Mouse (Mus musculus) hindbrain, postnatal 0 days (tissue): ENCODE measurements around the gene Ak1. TPM values are rescaled to one million over a fixed set of nuclear protein-coding genes. Genes with fewer than 3 reads are reported as not detected.

Experiments used
- ATAC-seq: fragments of 200-750 bp; cut with Nextera tagmentation; 2 replicates; pipeline ENCODE4 v1.8.0; 2017; ENCODE audit warnings: mild to moderate bottlenecking, moderate TSS enrichment, moderate library complexity
- DNase-seq: peaks from one replicate; pipeline ENCODE4 v3.0.0-alpha.2; 2015; ENCODE audit warnings: low spot score
- H3K27ac ChIP-seq: fragments of 300-500 bp; sonication (generic); 2 replicates; pipeline ENCODE4 v1.5.1; 2014; ENCODE audit warnings: mild to moderate bottlenecking
- H3K27me3 ChIP-seq: fragments of 300-500 bp; sonication (generic); 2 replicates; pipeline ENCODE4 v1.6.1; 2014; ENCODE audit warnings: low read length, mixed read lengths; ENCODE audit not compliant: insufficient read depth
- H3K36me3 ChIP-seq: fragments of 300-500 bp; sonication (generic); 2 replicates; pipeline ENCODE4 v1.6.1; 2014; ENCODE audit warnings: low read length, mixed read lengths; ENCODE audit not compliant: insufficient read depth
- H3K4me1 ChIP-seq: fragments of 300-500 bp; sonication (generic); 2 replicates; pipeline ENCODE4 v1.6.1; 2014; ENCODE audit warnings: antibody characterized with exemption, low read length, mixed read lengths; ENCODE audit not compliant: insufficient read depth
- H3K4me2 ChIP-seq: fragments of 300-500 bp; sonication (generic); 2 replicates; pipeline ENCODE4 v1.6.1; 2014; ENCODE audit warnings: low read depth, mild to moderate bottlenecking, low read length, moderate library complexity, mixed read lengths
- H3K4me3 ChIP-seq: fragments of 300-500 bp; sonication (generic); 2 replicates; pipeline ENCODE4 v1.5.1; 2014; ENCODE audit warnings: low read length
- H3K9ac ChIP-seq: fragments of 300-500 bp; sonication (generic); replicated peaks from 2 replicates; pipeline ENCODE4 v1.6.1; 2014; ENCODE audit warnings: mild to moderate bottlenecking, low read length, moderate library complexity, mixed read lengths
- H3K9me3 ChIP-seq: fragments of 300-500 bp; sonication (generic); 2 replicates; pipeline ENCODE4 v1.6.1; 2016; ENCODE audit warnings: low read length, mixed read lengths
- CTCF ChIP-seq: IDR thresholded peaks from 2 replicates; pipeline ENCODE4 v1.5.1; 2016; ENCODE audit warnings: antibody characterized with exemption, control low read depth, low read depth
- WGBS: fragments of 180-500 bp; shearing (Covaris S2); extraction: QIAGEN DNeasy Blood & Tissue Kit; methylation state at CpG from one replicate; pipeline ENCODE4 v1.1.7; 2014; 5-methylcytosine and 5-hydroxymethylcytosine counted together
- polyA plus RNA-seq: library from polyadenylated mRNA; unstranded; fragments of >200 nt; fragmentation: Nextera tagmentation; extraction: Ambion mirVana; gene quantifications from 2 replicates; pipeline ENCODE4 v1.2.1, GENCODE M21; 2015
- total RNA-seq: library from RNA; depleted of rRNA; stranded (reverse); fragments of >200 nt; gene quantifications from 2 replicates; pipeline ENCODE4 v1.2.3, GENCODE M21; 2014

The Ak1 gene
- total and polyA plus RNA-seq, 2 experiments from 2014 or later, result 92.2 to 106 TPM

- Histone ChIP-seq H3K9ac (no peak overlapping the region), H3K4me3 (peak overlapping the region; percentile 27; the same call in 1 of the 2 replicates), H3K36me3 (no peaks in the 10 kb centered on the region), H3K4me2 (peak overlapping the region; percentile 25; the same call in 1 of the 2 replicates), H3K27ac (no peak overlapping the region), H3K9me3 (no peaks in the 10 kb centered on the region), H3K4me1 (no peaks in the 10 kb centered on the region), H3K27me3 (no peaks in the 10 kb centered on the region)
- DNase-seq (no peak), ATAC-seq (no peak)
- WGBS, result 84% methylated on average over 7 of the region's 7 CpGs
- TF ChIP-seq CTCF, result no peak
Measured at GRCm38 (mm10) chr2:32647366-32647765, 25.8 kb downstream of the Ak1 start.

GRCm38 (mm10) chr2:32653764-32654163, 32.2 kb downstream of the Ak1 start:
- Histone ChIP-seq H3K9ac (no peak overlapping the region), H3K9me3 (no peaks in the 10 kb centered on the region), H3K4me3 (no peak overlapping the region), H3K36me3 (no peaks in the 10 kb centered on the region), H3K27ac (no peak overlapping the region), H3K4me1 (no peaks in the 10 kb centered on the region), H3K4me2 (no peak overlapping the region), H3K27me3 (no peaks in the 10 kb centered on the region)
- no peak for TF ChIP-seq CTCF
- ATAC-seq, result no peak
- DNase-seq, result no peak
- 52% methylated on average over 7 of the region's 7 CpGs for WGBS

GRCm38 (mm10) chr2:32654743-32655393, 33.3 kb downstream of the Ak1 start:
- Histone ChIP-seq H3K36me3 (no peaks in the 10 kb centered on the region), H3K4me3 (no peak overlapping the region), H3K27ac (peak overlapping the region; percentile 29; the same call in 1 of the 2 replicates), H3K4me1 (no peaks in the 10 kb centered on the region), H3K9me3 (no peaks in the 10 kb centered on the region), H3K27me3 (no peaks in the 10 kb centered on the region), H3K4me2 (no peak overlapping the region), H3K9ac (no peak overlapping the region)
- DNase-seq (no peak), ATAC-seq (no peak)
- WGBS, result 73% methylated on average over 14 of the region's 14 CpGs
- TF ChIP-seq CTCF, result no peak

GRCm38 (mm10) chr2:32655394-32655744, 33.8 kb downstream of the Ak1 start:
- H3K4me1 ChIP-seq, result no peaks in the 10 kb centered on the region
- ATAC-seq, result no peak
- no peak overlapping the region for H3K4me2 ChIP-seq
- H3K27ac ChIP-seq, result peak overlapping the region; percentile 29; the same call in 1 of the 2 replicates
- whole genome bisulfite sequencing, result 89% methylated on average over 3 of the region's 3 CpGs
- H3K4me3 ChIP-seq, result no peak overlapping the region
- no peaks in the 10 kb centered on the region for H3K27me3 ChIP-seq
- no peak for TF ChIP-seq CTCF
- H3K36me3 ChIP-seq, result no peaks in the 10 kb centered on the region
- H3K9me3 ChIP-seq, result no peaks in the 10 kb centered on the region
- DNase-seq, result no peak
- H3K9ac ChIP-seq, result no peak overlapping the region

GRCm38 (mm10) chr2:32655826-32656225, 34.3 kb downstream of the Ak1 start:
- no peak overlapping the region for H3K4me2 ChIP-seq
- H3K27me3 ChIP-seq, result no peaks in the 10 kb centered on the region
- no peaks in the 10 kb centered on the region for H3K9me3 ChIP-seq
- no peak for TF ChIP-seq CTCF
- H3K27ac ChIP-seq, result no peak overlapping the region
- WGBS, result 66% methylated on average over 12 of the region's 12 CpGs
- H3K9ac ChIP-seq, result no peak overlapping the region
- ATAC-seq, result no peak; the same call in 1 of the 2 replicates
- no peaks in the 10 kb centered on the region for H3K4me1 ChIP-seq
- DNase-seq, result no peak
- H3K36me3 ChIP-seq, result no peaks in the 10 kb centered on the region
- H3K4me3 ChIP-seq, result no peak overlapping the region

GRCm38 (mm10) chr2:32658873-32659272, 37.3 kb downstream of the Ak1 start:
- Histone ChIP-seq H3K4me2 (no peak overlapping the region), H3K4me1 (no peaks in the 10 kb centered on the region), H3K9ac (no peak overlapping the region), H3K9me3 (no peaks in the 10 kb centered on the region), H3K27ac (no peak overlapping the region), H3K27me3 (no peaks in the 10 kb centered on the region), H3K4me3 (no peak overlapping the region), H3K36me3 (no peaks in the 10 kb centered on the region)
- no peak for DNase-seq
- no peak for TF ChIP-seq CTCF
- no peak for ATAC-seq
- WGBS, result 90% methylated on average over 2 of the region's 2 CpGs

GRCm38 (mm10) chr2:32661509-32662107, 40.0 kb downstream of the Ak1 start:
- DNase-seq, result no peak
- Histone ChIP-seq H3K36me3 (no peaks in the 10 kb centered on the region), H3K4me1 (no peaks in the 10 kb centered on the region), H3K27me3 (no peaks in the 10 kb centered on the region), H3K4me3 (no peak overlapping the region), H3K4me2 (no peak overlapping the region), H3K27ac (no peak overlapping the region; the same call in 1 of the 2 replicates), H3K9ac (no peak overlapping the region), H3K9me3 (no peaks in the 10 kb centered on the region)
- WGBS, result 59% methylated on average over 7 of the region's 7 CpGs
- no peak for ATAC-seq
- TF ChIP-seq CTCF, result no peak
